Mouse (Mus musculus) gastrocnemius, postnatal 25 days (tissue): ENCODE measurements at regions not wholly inside any gene's neighbourhood (a gene's known extent, or its start where the extent isn't known, plus 50 kb on each side); places are given as distances from the start of the nearest gene placed in this dataset.

Experiments
- DNase-seq: peaks from one replicate; pipeline ENCODE4 v3.0.0; 2022

DNA sequence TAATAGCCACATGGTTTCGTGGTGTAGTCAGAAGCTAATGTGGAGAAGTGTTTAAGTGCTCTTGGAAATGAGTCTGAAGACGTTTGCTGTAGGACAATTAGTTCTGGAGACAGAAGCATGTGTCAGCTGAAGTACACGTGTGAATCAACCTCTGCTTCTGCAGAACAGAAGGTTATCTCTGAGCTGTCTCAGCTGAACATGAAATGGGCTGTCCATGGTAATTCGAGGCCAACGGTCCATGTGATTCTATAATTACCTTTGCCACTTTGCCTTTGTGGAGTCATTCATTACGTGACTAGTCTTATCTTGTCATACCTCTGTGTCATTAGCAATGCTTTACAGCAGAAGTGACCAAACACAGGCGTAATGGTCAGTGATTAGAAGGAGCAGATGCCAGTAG is 295.6 kb upstream of the Veph1 start:
- no peak for DNase-seq

DNA sequence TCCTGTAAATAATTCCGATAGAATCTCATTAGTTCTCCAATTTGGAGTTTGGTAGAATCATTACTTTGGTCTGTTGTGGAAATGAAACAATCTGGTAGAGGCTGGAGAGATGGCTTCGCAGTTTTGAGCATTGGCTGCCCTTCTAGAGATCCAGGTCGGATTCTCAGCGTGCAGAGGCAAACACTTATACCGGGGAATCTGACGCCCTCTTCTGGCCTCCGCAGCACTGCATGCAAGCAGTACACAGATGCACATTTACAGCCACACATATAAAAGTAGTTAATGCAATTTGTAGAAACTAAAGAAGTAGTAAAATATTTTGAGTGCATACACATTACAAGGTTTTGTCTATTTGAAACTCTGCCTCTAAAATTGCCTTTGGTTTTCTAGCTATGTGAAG is 294.1 kb upstream of the Veph1 start:
- DNase-seq, result no peak

DNA sequence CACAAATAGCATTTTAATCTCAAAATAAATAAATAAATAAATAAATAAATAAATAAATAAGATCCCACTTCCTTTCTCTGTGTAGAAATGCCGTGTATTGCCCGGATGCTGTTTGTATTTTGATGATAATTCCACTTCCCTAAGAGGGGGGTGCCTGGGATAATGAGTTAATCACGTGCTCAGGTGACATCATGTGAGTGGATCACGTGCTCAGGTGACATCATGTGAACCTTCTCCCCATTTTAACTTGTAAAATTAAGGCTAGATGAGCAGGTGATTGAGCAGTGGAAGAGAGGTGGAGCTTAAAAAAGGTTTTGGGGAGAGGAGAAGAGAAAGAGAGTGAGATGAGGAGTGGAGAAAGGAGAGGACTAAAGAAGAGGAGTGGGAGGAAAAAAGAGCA is 292.8 kb upstream of the Veph1 start:
- no peak for DNase-seq

DNA sequence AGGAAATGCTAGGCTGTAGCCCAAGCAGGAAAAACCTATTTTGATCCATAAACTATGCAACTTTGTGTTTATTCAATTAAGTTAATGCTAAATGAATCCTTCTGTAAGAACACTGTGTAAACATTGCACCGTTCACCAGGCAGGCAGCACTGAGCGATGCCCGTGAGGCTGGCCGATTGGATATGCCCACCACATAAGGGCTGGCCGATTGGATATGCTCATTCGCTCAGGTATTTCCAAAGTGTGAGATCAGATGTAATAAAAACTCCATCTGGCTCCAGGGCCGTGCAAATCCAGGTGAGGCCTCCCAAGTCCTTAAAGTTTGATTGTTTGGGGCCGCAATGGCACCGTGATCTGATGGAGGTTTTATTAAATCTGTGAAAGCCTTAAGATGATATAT is 288.2 kb upstream of the Veph1 start:
- DNase-seq, result no peak

DNA sequence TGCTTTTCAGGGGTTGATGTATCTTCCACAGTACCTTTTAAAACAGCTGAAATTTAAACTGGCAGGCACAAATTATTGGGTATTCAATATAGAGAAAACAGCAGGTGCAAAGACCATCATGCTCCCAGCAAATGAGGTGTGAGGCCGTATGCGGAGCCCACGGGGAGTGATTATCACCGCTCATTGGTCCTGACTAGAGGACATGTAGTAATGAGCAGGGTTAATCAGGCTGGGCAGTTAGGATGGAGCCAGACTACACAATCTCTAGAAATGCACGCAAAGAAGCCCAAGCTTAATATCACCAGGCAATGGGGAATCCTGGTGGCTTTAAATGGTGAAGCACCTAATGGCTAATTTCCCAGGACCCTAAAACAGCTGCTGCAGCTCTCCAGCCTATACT is 287.5 kb upstream of the Veph1 start:
- no peak for DNase-seq

DNA sequence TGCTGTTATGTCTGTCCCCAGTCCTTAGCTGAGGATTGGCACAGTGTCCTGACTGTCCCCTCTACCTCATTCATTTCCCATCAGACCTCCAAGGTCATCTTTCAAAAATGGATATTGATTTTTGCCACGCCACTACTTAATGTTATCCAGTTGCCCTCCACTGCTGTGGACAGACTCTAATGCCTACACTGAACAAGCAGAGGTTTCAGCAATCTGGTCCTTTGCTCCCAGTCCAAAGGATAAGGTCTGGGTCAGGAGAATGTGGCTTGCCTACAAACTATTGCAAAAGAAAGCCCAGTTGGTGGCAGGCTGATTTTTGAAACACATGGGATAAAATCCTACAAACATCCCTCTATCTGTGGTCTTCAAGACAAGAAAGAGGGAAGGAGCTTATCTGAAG is 280.0 kb upstream of the Veph1 start:
- DNase-seq, result no peak

DNA sequence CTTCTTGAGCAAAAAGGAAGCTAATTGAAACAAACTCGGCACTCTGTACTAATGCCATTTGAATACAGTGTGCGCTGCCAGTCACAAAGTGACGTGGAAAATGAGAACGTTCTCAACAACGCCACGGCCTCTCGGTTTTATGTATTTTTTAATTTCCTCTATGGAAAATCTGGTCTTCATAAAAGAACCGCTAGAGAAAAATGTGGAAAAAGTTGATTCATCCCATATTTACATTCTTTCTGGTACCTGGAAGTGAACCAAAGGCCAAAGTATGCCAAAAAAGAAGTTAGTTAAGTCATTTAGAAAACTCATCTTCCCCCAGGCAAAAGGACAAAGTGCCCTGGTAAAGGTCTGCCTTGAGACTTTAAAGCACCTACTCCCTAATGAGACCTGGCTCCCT is 277.7 kb upstream of the Veph1 start:
- no peak for DNase-seq

DNA sequence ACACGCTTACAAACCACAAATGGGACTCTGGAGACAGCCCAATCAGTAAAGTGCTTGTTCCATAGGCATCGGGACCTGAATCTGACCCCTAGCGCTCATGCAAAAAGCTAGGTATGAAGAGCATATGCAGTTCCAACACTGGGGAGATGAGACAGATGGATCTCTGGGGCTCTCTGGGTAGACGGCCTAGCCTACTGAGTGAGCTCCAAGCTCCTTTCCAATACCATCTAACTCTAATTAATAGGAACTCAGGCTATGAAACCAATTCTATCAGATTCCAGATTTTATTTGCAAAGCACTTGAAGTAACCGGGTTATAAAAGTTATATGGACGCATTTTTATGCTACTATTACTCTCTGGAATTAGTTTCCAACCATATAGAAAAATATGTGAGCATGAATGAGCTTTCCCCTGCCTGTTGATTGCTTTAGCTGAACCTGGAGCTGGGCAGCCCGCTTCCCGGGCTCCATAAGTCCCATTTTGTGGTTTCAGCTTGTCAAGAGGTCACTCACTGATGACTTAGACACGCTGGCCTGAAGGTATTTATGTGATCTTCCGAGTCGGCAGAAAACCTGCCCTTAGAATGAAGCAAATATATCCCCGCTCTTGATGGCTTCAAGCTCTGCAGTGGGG is 276.4 kb upstream of the Veph1 start:
- no peak for DNase-seq

DNA sequence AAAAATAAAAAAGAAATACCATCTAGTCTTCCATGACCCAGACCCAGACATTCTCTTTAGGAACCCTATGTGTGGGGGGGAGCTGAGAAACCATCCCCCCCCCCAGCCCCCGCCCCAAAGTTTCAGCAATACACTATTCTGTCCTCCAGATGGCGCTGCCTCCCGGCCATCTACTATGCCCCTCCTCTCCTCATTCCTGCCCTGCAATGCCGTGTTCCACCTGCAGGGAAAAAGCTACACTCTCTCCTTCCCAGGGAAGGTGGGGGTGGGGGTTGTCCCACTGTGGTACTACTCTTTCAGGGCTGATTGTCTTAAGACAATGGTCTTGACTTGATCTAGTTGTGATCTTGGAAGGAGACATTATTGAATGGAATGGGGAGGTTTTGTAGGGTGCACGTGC is 273.7 kb upstream of the Veph1 start:
- DNase-seq, result no peak

DNA sequence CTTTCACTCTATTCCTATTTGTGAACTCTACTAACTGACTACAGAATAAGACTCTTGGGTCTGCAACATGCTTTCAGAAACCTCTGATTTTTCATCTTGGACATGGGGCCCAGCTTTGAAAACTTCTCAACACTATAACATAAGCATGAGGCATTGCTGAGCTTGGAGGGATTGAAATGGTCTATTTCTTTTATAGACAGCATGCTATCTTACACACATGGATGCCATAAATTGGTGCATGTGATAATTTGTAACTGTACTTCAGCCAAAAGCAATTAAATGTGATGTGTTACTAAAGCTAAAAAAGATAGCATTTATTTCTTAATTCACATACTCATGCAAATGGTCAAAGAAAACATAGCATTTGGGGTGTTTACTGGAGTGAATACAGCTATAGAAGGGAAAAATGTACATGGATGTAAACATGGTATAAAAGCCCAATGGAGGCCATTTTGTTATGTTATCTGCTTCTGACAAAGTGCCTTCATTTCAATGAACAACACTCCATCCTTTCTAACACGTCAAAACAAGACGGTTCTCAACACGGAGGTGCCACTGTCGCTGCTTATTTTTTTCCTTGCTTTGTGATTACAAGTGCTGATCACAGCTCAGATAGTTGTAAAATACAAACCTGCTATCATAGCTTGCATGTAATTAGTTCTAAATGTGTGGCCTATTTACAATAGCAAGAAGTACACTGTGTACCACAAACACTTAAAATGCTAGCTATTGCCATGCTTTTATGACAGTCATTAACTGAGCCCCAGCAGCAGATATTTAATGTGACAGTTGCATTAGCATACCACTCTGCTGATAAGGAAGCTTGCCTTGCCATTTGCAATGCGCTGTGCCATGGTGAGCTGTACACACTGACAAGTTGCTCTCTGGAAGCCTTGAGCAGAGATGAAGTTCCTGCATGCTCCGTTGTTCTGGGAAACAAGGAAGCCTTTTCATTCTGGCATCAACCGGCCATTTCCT is 267.9 kb upstream of the Veph1 start:
- no peak for DNase-seq

DNA sequence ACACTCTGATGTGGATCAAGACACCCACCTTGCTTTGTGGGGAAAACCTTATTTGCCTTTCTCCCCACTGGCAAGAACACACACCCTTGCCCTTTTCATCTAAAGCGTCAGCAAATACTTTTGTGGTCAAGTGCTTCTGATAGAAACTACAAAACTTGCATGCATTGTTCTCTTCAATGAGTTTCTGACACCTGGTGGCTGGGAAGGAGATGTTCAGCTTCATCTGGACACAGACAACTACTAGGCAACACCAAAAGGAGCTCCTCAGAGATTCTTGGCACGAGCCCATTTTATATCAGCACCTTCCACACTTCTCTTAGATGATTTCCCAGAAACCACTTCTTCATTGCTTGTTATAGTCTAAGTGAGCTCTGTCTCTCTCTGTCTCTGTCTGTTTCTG is 266.7 kb upstream of the Veph1 start:
- no peak for DNase-seq

DNA sequence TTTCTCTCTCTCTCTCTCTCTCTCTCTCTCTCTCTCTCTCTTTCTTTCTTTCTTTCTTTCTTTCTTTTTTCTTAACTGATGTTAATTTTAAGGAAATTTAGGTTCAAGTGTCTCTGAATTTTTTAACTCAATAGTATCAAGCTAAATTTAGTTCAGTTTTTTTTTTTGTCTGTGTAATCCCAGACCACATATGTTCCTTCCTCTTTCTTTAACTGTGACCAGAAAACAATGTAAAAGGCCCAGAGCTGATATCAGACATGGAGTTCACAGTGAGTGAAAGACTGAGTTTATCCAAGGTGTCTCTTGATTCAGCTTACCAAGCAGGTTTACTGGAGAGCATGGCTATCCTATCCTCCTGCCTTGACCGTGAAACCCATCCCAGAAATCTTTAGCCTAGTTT is 258.9 kb upstream of the Veph1 start:
- DNase-seq, result no peak

DNA sequence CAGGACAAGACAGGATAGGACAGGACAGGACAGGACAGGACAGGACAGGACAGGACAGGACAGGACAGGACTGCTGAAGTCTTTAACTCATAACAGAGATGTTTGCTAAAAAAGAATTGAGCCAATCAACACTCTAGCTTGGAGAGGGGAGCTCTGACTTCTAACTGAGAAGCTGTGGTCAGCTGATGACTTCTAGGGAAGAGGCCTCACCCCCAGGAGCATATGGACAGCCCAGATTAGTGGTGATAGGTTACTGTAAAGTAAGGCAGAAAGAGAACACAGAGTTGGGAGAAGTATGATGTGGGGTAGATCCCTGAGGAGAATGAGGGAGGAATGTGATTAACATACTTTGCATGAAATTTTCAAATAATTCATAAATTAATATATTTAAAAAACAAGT is 254.3 kb upstream of the Veph1 start:
- no peak for DNase-seq

DNA sequence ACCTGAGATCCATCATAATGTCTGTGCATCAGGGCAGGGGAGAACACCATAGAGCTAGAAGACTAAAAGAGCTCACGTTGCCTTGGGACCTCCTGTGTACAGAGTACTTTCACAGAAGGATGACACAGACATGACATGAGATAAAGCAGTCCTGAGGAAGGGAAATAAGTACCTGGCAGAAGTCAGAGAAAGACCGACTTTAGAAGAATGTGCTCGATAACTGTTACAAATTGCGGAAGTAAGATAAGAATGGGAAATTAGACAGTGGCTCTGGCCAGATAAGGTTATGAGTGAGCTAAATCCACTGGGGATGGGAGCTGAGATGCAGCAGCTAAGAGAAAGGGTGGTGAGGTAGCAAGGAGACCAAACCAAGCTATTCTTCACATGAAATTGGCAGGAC is 249.9 kb upstream of the Veph1 start:
- no peak for DNase-seq

DNA sequence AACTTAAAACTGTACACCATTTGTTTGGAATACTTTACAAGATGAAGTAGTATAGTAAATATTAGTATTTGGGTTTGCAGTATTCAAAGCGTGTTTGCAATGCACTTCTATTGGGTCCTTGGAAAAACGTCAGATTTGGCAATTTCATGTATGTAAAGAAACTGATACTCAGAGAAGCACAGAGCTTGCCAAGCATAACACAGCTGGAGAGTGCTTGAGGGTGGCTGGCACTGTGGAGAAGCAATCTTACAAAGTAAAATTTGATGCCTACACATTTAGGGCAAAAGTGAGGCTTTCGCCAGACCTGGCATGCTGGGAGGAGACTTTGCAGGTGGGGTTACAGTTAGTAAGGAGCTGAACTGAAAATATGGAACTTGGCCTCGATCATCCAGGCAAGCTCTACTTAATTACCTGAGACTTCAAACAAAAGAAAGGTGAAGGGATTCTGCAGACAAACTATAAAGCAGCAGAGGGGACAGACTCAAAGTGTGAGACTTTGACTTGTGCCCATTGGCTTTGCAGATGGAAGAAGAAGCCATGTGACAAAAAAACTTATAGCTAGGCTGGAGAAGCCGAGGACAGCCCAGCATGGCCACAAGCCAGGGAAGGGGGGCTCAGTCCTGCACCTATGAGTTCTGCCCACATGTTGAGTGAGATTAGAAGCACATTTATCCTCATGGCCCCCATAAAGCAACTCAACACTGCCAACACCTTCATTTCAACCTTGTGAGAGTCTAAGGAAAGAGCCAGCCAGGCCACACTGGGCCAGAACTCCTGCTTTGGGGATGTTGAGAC is 247.7 kb upstream of the Veph1 start:
- no peak for DNase-seq

DNA sequence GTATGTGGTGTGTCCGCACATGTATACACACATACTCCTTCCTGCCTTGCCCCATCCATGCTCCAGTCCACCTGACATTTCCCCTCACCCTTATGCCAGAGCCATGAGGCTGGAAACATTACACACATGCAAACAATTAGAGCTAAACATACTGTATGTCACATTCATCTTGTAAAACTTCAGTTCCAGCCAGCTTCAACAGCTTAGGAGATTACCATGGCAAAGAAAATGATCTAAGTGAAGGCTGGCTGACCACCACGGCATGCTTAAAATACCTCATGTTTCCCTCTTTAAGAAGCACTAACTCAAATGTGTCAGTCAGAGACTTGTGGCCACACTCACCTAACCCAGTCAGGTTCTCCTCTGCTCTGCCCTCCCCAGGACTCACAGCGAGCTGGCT is 246.2 kb upstream of the Veph1 start:
- no peak for DNase-seq

DNA sequence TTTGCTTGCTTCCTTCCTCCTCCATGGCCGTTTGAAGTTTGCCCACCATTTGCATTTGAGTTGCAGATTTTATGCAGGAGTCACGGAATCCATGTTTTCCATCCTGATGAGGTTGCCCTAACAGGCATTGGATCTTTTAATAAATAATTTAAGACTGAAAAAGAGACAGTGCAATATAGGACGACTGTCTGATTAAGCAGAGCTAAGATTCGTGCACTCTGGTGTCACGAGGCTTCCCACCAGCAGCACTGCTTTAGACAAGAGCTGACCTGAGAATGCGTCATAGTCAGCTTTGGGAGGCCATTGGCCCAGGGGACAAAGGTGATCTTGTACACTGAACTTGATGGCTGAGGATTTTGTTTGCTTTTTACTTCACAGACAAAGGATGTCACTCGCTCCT is 241.3 kb upstream of the Veph1 start:
- DNase-seq, result no peak

DNA sequence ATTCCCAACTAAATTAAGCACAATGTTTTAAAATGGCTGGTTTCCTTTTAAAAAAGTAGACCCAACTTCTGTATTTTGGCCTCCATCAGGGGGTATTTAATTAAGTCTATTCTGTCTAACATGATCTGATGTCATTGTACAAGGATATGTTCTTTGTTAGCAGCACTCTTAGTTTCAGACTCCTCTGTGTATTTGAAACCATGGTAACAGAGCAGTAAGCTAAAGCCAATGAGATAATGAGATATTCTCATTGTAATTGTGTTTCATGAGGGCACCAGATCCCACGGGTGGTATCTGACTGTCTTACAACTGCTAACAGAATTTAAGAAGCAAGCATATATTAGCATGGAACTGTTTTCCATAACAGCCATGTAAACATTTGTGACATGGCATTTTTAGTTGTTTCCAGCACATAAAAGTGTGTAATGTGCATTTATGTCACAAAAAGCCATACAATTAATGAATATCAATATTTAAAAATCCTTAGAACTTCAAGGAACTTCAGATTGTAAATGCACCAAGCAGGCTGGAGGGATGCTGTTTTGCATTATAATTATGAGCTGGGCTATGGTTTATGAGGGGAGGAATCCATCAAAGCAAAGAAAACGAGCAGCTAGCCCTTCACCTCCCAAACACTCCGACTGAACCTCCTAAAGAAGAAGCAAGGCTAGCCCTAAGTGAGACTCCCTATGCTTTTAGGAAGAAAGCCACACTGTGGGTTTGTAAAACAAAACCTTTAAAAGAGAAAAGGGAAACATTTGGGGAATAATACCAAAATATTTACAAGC is 240.7 kb upstream of the Veph1 start:
- no peak for DNase-seq

DNA sequence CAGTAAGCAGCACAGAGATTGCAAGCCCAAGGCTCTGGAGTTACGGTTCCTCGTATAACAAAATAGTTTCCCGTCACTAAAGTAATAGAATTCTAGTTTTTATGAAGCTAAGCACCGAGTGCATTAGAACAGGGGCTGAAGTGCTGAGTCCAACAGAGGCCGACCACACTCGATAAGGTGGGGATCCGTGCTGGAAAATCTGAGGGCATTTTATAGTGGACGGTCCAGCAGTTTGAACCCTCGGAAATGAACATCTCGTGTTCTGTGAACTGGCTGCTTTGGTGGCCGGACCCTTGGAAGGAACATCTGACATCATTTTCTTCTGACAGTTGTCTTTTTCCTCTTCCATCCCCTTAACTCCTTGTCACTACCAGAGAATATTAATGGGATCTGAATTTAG is 240.0 kb upstream of the Veph1 start:
- DNase-seq, result no peak

DNA sequence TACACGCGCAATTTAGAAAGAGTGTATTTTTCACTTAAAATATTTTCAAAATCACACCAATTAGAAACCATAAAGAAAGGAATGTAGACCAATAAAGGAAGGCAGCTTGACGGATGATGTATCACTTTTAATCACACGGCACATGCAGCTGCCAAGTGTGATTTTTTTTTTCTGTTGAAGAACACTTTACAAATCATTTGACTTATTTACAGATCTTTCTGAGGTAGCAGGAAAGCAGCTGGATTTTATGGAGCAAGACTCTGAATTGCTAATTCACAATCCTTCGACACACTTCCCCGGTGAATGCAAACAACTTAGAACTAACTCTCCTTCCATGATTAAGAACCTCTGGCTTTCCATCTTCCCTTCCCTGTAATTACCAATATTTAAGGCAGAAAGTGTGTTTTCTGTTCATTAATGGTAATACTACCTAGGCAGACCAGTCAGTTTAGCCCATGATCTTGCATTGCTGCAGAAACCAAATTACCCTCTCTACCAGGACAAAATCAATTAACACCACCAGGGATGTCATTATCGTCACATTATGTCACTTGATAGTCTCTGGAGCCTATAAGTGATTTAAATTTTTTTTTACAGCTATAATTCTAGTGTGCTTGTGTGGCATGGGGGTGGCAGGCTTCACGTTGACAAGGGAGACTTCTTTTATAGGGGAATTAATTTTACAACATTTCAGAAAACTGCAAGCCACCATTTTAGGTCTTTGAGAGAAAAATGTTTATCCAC is 239.3 kb upstream of the Veph1 start:
- no peak for DNase-seq

DNA sequence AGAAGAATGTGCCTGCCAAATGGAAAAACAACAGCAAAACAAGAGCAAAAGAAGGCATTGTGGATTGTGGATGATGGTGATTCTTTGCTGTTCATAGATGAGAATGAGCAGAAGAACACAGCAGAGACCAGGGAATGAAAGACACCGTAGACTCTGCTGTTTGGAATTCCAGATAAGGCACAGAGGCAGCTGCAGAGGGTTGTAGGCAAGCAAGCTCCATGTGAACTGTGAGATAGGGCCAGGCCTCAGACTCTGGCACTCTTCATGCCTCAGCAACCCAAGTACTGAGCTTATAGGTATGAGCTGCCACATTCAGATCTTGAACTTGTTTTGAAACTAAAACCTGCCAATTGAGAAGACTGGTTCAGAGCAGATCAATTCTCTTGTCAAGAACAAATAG is 223.3 kb upstream of the Veph1 start:
- DNase-seq, result no peak

DNA sequence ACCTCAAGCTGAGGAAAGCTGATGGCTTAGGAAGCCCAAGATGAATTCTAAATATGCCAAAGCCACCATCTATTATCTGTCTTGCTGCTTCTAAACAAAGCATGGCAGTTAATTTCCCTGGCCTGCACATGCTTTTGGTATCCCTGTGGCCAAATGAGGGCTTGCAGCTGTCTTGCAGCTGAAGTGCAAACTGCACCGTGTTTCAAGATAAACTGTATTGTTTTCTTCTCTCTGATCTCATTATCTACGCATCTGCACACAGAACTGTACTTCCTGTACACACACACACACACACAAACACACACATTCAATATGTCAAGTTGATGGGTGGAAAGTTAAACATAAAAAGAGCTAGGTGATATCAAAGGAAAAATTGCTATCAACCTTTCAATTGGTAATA is 221.7 kb upstream of the Veph1 start:
- DNase-seq, result no peak
